Comparison of ENCODE assay signal across 29 mouse cellular contexts in genomic region chr5:120651230-120651629, GRCm38 (mm10). TPM values are rescaled to one million over a fixed set of nuclear protein-coding genes. Genes with fewer than 3 reads are reported as not detected.
"Had no signal": no experiment of that assay in that cellular context is flagged by ENCODE, and none has a peak within 500 bp of the region (broad histone marks: within the 10 kb centered on the region; RNA-seq: fewer than 3 reads in every experiment).

No protein-coding gene starts in this region.

- H3K36me3 ChIP-seq: kidney, embryonic 15.5 days; limb, embryonic 12.5 days; limb, embryonic 15.5 days; liver, embryonic 15.5 days; lung, embryonic 15.5 days; neural tube, embryonic 12.5 days; neural tube, embryonic 15.5 days had no signal

- H3K9me3 ChIP-seq: kidney, embryonic 15.5 days; limb, embryonic 12.5 days; limb, embryonic 15.5 days; liver, embryonic 15.5 days; lung, embryonic 15.5 days; neural tube, embryonic 12.5 days; neural tube, embryonic 15.5 days had no signal

- H3K4me2 ChIP-seq: kidney, embryonic 15.5 days; limb, embryonic 12.5 days; limb, embryonic 15.5 days; liver, embryonic 11.5 days; liver, embryonic 15.5 days; lung, embryonic 15.5 days; midbrain, embryonic 11.5 days; neural tube, embryonic 12.5 days; neural tube, embryonic 15.5 days had no signal

- DNase-seq: kidney, adult 11 months; kidney, adult 8-10 months; kidney, postnatal 10 days; kidney, postnatal 36 days; layer of hippocampus, adult 9-11 months; left cerebral cortex, postnatal 4 days; lung, adult 18-20 months; lung, postnatal 10 days; lung, postnatal 36 days; midbrain, embryonic 14.5 days; right cerebral cortex, adult 18-20 months; right cerebral cortex, postnatal 14 days; right cerebral cortex, postnatal 4 days; thymus, postnatal 36 days had no signal

- H3K9ac ChIP-seq: kidney, embryonic 15.5 days; limb, embryonic 12.5 days; limb, embryonic 15.5 days; liver, embryonic 15.5 days; lung, embryonic 15.5 days; neural tube, embryonic 12.5 days; neural tube, embryonic 15.5 days had no signal

- H3K27ac ChIP-seq: kidney, embryonic 15.5 days; limb, embryonic 12.5 days; limb, embryonic 15.5 days; liver, embryonic 15.5 days; lung, embryonic 15.5 days; neural tube, embryonic 12.5 days; neural tube, embryonic 15.5 days; stomach, postnatal 0 days had no signal

- H3K4me3 ChIP-seq: kidney, embryonic 15.5 days; limb, embryonic 12.5 days; limb, embryonic 15.5 days; liver, embryonic 15.5 days; lung, embryonic 15.5 days; neural tube, embryonic 12.5 days; neural tube, embryonic 15.5 days had no signal

RNA-seq across cellular contexts. Expression of gene Rasal1, which starts 2.6 kb away (rescaled TPM):
- total RNA-seq: megakaryocyte-erythroid progenitor cell, adult 5-6 weeks had no signal
- polyA plus RNA-seq: midbrain, embryonic 11.5 days had no signal

RNA-seq across cellular contexts. Expression of gene Cfap73, which starts 17.2 kb away (rescaled TPM):
- total RNA-seq: left cerebral cortex, adult 18-20 months; megakaryocyte progenitor cell, adult 5-6 weeks; megakaryocyte-erythroid progenitor cell, adult 5-6 weeks had no signal
- polyA plus RNA-seq: kidney, embryonic 15.5 days; limb, embryonic 12.5 days; limb, embryonic 15.5 days; liver, embryonic 11.5 days; liver, embryonic 15.5 days; midbrain, embryonic 11.5 days; midbrain, embryonic 14.5 days; neural tube, embryonic 12.5 days; stomach, embryonic 14.5 days; urinary bladder, adult 2 months had no signal
